Mouse (Mus musculus) C2C12 (cell line): ENCODE measurements at regions not wholly inside any gene's neighbourhood (a gene's known extent, or its start where the extent isn't known, plus 50 kb on each side); places are given as distances from the start of the nearest gene placed in this dataset.

Experiments used
- CEBPB ChIP-seq: IDR thresholded peaks from one replicate; pipeline ENCODE4 v1.6.1; 2011; ENCODE audit warnings: low read depth, mild to moderate bottlenecking, control low read depth, moderate library complexity
- CTCF ChIP-seq: IDR thresholded peaks from one replicate; pipeline ENCODE4 v1.5.1; 2011; ENCODE audit not compliant: control insufficient read depth, insufficient read depth, insufficient read length
- MAX ChIP-seq: IDR thresholded peaks from one replicate; pipeline ENCODE4 v1.6.1; 2011; ENCODE audit warnings: mild to moderate bottlenecking, control low read depth
- MYOD1 ChIP-seq: IDR thresholded peaks from one replicate; pipeline ENCODE4 v1.6.1; 2011; ENCODE audit warnings: low read depth; ENCODE audit not compliant: control insufficient read depth, insufficient read length
- MYOG ChIP-seq: IDR thresholded peaks from one replicate; pipeline ENCODE4 v1.6.1; 2011; ENCODE audit not compliant: control insufficient read depth, insufficient read length; ENCODE audit errors: extremely low read depth
- USF1 ChIP-seq: IDR thresholded peaks from one replicate; pipeline ENCODE4 v1.6.1; 2011; ENCODE audit warnings: low read depth, mild to moderate bottlenecking, control low read depth, moderate library complexity

- no peak for TF ChIP-seq USF1
- TF ChIP-seq CTCF = no peak
- no peak for TF ChIP-seq MAX
- TF ChIP-seq MYOG = no peak
- no peak for TF ChIP-seq MYOD1
- no peak for TF ChIP-seq CEBPB
Observed at GRCm38 (mm10) chr2:147292387-147293293, 69.1 kb upstream of the Pax1 start.
